Mouse (Mus musculus) urinary bladder, postnatal 10 days (tissue): ENCODE data around the gene Hist1h2ab.
"Not testable (repeated sequence)": the region's sequence is repeated elsewhere in the genome, so short reads cannot be mapped to it uniquely, and the experiment has no call there.

Experiments
- DNase-seq: peaks from one replicate; pipeline ENCODE4 v3.0.0; 2022; ENCODE audit warnings: low spot score

Hist1h2ab gene

DNA sequence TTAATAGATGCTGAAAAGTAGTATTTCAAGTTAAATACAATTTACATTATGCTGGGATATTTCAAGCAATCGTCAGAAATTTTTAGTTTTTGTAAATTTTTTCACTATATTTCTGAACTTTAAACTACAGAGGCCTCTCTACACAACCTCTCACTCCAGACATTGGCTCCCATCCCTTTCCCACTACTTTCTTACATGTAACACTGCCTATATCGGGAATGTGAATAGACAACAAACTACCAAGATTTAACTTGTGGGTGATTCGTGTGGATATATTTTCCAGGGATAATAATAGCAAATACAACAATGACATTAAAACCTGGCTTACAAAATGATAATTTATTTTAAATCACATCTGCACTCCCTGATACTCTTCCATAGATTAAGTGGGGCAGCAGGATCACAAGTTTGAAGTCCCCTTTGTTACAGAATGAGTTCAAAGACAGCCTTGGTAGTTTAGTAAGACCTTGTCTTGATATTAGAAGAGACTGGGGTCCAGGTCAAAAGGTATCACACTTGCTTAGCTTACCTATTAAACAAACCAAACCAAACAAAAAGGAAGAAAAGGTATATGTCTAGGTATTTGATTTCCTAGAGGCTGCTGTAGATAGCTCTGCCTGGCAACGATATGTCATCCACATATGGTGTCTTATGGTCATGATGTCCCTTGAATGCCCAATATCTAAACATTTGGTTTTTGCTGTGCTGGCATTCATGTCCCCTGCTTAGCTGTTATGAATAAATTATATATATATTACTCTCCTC is 2.6 kb downstream of the Hist1h2ab start:
- DNase-seq = no peak

DNA sequence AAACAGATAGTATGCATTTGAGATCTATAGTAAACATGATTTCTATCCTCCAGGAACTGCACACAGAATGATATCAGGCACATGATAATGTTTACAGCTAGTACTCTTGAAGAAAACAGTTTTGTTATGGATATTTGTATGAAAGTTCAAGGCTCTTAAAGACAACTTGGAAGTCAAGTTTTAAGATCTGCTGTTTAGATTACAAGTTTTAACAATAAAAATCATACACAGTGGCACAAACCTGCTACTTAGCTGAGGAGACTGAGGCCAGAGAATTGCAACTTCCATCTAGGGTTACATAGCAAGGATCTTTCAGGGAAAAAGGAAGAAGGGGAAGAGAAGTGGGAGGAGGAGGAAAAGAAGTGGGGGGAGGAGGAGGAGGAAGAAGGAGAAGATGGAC is 4.1 kb downstream of the Hist1h2ab start:
- no peak for DNase-seq

DNA sequence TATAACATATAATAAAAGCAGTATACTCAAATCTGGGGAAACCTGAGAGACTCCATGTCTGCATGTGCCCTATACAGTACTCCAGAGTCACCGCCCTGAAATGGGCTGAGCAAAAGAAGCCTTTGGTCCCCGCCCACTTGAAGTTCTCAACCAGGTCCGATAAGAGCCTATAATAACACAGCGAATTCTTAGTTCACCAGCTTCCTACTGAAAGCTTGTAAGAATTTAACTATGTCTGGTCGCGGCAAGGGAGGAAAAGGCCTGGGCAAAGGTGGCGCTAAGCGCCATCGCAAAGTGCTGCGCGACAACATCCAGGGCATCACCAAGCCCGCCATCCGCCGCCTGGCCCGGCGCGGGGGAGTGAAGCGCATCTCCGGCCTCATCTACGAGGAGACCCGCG is 5.9 kb downstream of the Hist1h2ab start, which contains the start of gene Hist1h4b:
Gene Hist1h4b, plus strand, starts transcription at position 224 of the 400 bp plus-strand sequence.
- DNase-seq = no peak

DNA sequence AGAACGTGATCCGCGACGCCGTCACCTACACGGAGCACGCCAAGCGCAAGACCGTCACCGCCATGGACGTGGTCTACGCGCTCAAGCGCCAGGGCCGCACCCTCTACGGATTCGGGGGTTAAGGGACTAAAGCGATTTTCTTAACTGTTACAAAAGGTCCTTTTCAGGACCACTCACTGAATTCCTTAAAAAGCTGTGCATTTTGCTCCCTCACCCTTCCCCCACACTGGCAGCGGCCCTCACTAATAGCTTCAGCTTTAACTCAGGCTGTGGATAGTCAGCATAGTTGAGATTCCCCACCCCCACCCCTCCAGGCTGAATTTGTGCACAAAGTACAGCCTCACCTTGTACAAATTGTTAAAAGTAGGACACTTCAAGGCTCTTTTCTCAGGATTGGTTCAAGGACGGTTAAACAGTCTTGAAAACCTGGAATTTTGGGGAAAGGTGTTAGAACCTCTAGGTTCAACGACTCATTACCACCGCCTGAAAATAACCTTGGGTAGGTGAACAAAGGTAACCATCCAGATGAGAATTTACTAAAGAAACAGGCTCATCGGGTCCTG is 6.4 kb downstream of the Hist1h2ab start:
- no peak for DNase-seq

DNA sequence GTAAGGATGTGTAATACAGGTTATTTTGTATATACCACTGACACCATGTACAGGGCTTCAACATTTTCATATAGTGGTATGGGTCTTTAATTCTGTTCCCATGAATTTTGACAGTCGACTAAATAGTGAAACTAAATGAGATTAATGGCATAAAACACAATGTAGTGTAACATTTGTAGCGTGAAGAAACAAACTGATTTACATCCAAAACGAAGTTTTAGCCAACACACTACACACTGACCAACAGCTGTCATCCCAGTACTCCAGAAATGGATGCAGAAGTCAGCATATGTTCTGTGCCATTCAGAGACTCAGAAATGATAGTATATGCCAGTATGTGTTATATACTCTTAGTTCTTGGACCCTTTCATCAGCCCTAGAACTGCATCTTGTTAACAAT is 7.0 kb downstream of the Hist1h2ab start:
- DNase-seq = no peak

DNA sequence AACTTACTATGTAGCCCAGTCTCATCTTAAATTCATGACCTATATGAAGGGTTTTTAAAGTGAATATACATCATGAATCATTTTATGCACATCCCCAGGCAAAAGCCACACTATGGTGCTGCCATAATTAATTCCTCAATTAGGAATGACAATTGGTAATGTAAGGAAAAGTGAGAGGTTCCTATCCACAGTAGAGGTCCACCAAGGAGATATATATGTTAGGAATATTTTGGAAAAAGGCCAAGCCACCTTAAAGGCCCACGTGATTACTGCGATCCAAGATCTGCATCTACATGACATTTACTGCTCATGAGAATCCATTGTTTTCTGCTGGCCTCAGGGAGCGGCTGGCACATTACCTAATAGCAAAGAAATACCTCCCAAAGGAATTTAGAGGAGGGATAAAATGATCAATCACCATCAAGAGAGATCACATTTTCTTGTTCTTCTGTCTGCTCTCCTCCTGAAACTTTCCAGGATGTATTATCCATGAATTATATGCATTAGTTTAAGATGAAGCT is 8.4 kb downstream of the Hist1h2ab start:
- DNase-seq = no peak

DNA sequence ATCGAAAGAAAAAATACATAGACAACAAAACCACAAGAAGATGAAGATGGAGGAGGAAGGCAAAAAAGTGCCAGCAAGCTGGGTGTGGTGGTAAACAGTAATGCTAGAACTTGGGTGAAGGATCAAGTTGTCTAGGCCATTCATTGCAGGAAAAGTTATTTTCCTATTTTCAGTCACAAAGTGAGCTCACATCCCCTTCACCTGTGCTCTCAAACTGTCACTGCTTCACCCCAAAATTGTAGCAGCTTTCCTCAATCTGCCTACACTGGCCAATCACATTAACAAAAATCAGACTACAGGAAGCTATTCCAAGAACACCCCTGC is 9.0 kb downstream of the Hist1h2ab start:
- no peak for DNase-seq

DNA sequence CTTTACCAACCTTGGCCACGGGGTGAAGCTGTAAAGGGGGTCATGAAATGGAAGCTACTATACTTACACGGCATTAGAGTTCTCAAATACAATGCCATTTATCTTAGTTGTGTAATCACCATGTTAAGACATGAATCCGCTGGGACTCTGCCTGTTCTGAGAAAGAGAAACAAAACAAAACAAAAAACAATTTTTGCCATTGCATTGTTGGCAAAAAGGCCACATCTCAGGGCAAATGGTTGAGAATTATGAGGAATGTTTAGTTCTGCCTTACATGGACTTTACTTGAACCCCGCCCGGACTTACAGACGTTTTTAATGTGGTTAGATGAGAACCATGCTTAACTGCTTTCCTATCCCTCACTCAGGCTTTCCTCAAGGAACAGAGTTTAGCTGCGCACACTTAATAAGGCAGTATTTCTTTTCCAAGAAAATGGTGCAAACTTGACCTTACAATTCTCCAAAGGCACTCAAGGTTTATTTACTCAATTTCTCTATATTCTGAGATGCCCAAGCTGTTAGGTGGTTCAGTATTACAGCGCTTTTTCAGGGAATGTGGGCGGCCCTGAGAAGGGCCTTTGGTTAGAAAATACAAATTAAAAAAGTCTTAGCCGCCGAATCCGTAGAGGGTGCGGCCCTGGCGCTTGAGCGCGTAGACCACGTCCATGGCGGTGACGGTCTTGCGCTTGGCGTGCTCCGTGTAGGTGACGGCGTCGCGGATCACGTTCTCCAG is 9.5 kb downstream of the Hist1h2ab start:
- no peak for DNase-seq

DNA sequence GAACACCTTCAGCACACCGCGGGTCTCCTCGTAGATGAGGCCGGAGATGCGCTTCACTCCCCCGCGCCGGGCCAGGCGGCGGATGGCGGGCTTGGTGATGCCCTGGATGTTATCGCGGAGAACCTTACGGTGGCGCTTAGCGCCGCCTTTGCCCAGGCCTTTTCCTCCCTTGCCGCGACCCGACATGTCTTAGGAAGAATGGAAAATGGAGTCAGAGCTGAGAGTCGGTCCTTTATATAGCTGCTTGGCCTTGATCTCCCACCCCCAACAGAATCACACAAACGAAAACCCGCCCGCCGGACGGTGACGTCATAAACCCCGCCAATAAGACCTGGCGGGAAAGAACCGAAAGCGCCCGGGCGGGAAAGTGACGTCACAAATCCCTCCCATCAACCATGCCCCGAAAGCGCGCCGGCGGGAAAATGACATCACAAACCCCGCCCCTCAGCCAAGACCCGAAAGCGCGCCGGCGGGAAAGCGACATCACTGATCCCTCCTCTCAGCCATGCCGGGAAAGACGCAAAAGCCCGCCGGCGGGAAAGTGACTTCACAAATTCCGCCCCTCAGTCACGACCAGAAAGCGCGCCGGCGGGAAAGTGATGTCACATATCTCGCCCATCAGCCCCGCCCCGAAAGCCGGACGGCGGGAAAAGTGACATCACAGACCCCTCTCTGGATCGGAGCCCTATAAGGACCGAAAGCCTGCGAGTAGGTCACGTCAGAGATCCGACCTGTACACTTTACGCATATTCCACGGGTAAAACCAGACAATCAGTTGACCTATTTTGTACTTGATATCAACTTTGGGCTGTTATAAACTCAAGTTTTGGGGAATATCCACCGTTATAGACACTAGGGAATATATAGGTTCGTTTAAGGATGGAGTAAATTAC is 10.3 kb downstream of the Hist1h2ab start, which contains the start of gene Hist1h4a:
Gene Hist1h4a, minus strand, starts transcription at position 259 of the 893 bp plus-strand sequence.
- DNase-seq = peak; percentile 97

DNA sequence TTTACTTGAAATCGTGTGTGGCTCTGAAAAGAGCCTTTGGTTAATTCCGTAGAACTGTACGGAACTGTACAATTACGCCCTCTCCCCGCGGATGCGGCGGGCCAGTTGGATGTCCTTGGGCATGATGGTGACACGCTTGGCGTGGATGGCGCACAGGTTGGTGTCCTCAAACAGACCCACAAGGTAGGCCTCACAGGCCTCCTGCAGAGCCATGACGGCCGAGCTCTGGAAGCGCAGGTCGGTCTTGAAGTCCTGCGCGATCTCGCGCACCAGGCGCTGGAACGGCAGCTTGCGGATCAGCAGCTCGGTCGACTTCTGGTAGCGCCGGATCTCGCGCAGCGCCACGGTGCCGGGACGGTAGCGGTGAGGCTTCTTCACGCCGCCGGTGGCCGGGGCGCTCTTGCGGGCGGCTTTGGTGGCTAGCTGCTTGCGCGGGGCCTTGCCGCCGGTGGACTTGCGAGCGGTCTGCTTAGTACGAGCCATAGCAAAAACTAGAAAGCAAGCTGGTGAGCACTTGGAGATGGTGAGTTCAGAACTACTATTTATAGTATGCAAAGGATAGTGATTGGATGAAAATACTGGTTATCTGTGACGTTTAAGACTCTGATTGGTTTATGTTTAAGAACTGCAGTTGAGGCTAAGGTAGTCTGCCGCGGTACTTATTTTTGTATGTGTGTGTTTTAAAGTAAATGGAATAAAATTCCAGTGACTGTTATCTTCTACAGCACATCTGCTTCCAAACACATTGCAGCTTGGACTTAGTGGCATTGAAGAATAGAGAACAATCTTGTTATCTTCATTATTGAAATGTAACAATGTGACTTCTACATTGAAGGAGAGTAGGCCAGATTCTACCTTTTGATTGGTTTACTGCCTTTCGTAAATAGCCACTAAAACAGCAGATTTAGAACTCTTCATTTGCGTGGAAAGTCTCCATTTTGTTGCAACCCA is 11.2 kb downstream of the Hist1h2ab start, which contains the start of gene Hist1h3a:
Gene Hist1h3a, minus strand, starts transcription at position 516 of the 951 bp plus-strand sequence.
- not testable (repeated sequence) for DNase-seq

DNA sequence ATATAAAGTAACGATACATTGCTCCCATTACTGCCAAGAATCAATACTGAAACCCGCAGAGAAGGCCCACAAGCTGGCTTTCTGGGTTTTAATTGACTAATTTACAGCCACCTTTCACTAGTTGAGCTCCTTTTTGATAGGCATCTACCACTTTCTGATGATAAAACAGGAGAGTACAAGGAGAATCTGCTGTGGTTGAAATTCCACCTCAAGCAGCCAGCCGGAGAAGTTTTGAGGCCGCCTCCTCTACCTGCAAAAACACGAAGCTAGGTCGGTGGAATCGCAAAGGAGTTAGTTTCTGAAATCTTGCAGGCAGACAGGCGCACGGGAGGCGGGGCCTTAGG is 12.3 kb downstream of the Hist1h2ab start:
- DNase-seq = no peak

DNA sequence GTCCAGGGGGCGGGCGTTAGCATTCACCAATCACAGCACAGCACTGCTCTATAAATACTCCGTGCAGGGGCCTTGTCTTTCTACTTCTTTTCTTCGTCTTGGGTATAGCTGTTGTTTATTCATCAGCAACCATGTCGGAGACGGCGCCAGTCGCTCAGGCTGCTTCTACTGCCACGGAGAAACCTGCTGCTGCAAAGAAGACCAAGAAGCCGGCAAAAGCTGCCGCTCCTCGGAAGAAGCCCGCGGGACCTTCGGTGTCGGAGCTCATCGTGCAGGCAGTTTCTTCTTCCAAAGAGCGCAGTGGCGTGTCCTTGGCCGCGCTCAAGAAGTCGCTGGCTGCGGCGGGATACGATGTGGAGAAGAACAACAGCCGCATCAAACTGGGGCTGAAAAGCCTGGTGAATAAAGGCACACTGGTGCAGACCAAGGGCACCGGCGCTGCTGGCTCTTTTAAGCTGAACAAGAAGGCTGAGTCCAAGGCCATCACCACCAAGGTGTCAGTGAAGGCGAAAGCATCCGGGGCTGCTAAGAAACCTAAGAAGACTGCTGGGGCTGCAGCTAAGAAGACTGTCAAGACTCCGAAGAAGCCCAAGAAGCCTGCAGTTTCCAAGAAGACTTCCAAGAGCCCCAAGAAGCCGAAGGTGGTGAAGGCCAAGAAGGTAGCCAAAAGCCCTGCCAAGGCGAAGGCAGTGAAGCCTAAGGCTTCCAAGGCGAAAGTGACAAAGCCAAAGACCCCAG is 12.8 kb downstream of the Hist1h2ab start, which contains the start of gene Hist1h1a:
Gene Hist1h1a, plus strand, starts transcription at position 81 of the 738 bp plus-strand sequence.
- peak; percentile 23 for DNase-seq

DNA sequence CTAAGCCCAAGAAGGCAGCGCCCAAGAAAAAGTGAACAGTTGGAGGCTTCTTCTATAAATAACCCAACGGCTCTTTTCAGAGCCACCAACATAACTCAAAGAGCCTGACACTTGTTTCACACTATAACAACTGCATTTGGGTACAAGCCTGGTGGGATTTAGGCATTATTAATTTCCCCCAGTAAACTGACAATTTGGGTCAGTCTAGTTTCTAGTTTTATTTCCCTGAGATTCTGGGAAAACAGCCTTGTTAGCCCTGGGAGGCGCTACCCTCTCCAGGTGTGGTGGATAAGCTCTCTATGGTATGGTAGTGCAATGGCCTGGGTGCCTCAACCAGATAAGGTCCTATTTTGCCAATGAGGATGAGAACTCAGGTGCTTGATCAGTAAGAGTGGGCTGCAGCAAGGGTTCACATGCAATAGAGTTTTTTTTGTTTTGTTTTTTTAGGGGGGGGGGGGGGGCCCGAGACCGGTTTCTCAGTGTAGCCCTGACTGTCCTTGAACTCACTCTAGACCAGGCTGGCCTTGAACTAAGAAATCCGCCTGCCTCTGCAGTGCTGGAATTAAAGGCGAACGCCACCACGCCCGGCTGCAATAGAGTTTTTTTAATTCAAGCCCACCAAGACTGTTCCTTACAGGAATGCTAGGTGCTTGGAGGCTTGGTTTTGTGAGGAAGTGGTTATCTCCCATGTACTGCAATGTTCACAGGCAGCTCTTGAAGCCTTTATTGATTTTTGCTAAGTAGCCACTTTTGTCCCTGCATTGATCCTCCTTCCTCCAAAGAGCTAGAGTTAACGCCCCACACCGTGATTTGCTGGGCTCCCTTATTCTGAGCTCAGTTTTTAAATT is 13.6 kb downstream of the Hist1h2ab start:
- no peak for DNase-seq

DNA sequence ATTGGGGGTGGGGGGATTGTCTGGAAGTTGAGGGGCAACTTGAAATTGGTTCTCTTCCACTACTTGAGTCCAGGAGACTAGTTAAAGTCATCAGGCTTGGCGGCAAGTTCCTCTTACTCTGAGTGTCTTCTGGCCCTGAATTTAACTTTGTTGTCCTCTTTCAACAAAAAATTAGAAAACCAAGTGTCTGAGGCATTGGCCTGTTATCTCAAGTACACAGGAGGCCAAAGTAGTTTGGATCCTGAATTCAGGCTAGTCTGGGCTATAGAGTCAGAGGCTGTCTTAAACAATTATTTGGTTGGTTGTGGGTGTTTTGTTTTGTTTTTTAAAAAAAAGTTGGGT is 14.2 kb downstream of the Hist1h2ab start:
- no peak for DNase-seq

DNA sequence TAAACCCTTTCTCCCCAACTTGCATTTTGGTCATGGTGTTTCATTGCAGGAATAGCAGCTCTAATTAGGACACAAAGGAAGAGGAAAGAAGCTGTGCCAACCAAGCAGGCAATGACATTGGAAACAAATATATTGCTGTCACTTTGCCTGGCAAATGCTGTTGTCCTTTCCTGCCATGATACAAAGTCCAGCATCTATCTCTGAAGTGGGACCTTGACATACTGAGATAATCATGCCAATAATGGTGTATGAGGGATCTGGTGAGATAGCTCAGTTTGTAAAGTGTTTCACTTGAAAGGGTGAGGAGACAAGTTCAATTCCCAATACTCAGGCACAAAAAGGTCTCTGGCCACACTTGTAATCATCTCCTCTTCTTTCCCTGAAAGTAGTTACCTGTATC is 15.8 kb downstream of the Hist1h2ab start:
- DNase-seq = no peak

DNA sequence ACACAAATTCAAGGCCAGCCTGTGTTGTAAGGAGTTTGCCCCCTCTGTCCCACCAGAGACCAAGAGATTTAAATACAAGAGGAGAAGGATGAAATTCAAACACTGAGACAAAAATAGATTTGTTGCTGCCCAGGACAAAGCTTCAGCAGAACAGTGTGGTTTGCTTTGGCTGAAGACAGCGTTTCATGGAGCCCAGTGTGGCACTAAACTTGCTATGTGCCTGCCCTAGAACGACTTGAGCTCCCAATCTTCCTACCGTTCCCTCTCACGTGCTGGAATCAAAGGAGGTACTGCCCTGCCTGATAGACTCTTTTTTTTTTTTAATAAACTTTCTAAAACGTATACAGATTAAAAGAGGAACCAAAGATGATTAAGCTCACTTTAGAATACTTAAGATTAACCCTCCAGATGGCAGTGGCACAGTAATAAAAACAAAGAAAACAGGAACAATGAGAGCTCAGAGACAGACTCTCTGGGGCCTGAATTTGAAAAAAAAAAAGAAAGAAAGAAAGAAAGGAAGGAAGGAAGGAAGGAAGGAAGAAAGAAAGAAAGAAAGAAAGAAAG is 18.0 kb downstream of the Hist1h2ab start:
- no peak for DNase-seq

DNA sequence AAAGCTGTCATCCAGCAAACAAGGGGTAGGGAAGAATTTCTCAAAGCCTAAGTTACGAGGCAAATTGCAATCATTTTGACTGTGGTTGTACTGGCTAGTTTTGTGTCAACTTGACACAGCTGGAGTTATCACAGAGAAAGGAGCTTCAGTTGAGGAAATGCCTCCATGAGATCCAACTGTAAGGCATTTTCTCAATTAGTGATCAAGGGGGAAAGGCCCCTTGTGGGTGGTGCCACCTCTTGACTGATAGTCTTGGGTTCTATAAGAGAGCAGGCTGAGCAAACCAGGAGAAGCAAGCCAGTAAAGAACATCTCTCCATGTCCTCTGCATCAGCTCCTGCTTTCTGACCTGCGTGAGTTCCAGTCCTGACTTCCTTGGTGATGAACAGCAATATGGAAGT is 18.7 kb downstream of the Hist1h2ab start, which contains the start of gene Trim38:
Gene Trim38, plus strand, starts transcription at position 301 of the 400 bp plus-strand sequence.
- DNase-seq = not testable (repeated sequence)

DNA sequence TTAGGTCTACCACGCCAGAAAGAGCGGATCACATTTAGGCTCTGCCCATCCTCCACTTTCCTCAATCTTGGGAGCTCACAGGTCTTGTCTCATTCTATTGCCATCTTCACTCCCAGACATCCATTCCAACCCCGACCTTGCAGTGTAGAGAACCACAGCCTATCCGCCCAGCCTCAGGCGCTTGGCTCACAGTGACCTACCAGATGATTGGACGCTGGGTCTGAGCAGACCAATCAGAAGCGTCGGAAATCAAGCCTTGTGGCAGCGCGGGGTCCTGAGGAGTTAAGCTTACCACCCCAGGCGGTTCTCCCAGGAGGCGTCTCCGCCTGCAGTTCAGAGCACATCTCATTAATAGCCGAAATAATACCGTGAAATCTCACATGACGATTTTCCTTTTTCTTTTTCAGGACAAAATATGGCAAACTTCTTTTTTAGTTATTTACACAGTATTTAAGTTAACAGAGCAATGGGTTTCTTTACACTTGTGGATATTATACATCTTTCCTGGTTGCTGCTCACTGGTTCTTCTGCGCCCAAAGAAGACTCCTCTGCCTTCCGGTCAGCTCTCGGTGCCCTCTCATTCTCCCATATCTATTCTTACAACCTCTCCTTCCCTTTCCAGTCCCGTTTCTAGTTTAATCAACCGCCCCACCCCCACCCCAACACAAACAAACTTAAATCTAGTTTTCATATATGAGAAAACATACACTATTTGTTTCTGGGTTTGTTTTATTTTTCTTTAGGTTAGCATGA is 21.8 kb downstream of the Hist1h2ab start:
- DNase-seq = no peak
